Mouse (Mus musculus): ENCODE results near the gene Akr1c14. TPM values are rescaled to one million over a fixed set of nuclear protein-coding genes. Genes with fewer than 3 reads are reported as not detected.

The Akr1c14 gene
- polyA plus RNA-seq (2015; fragmentation: Nextera tagmentation; extraction: Ambion mirVana): 0.24 and 0.39 TPM in 2 replicates

DNA sequence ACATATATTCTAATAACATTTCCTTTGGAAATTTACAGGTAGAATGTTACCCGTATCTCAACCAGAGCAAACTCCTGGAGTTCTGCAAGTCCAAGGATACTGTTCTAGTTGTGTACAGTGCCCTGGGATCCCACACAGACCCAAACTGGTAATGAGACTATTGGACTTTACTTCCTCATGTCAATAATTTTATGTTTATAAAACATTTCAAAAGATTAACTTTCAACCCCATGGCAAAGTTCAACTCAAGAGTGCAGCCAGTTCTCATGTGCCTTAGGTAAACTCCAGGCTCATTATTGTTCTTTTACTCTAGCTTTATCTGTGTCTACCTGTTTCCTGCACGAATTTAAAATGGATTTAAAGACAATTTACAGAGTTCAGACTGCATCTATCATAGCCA lies at the start of gene Akr1c14:
TSS of gene Akr1c14 (plus strand) at position 293 of the 400 bp plus-strand sequence.
- no peak for ATAC-seq
- Histone ChIP-seq H3K4me3 (replicated peaks) (no peak within 1 kb of the TSS), H3K36me3 (no peaks in the 10 kb centered on the region), H3K9ac (replicated peaks) (no peak within 1 kb of the TSS), H3K27me3 (no peaks in the 10 kb centered on the region), H3K4me1 (replicated peaks) (no peaks in the 10 kb centered on the region), H3K4me2 (replicated peaks) (no peak within 1 kb of the TSS), H3K9me3 (no peaks in the 10 kb centered on the region), H3K27ac (no peak within 1 kb of the TSS)
- 59% methylated on average over 2 of the region's 2 CpGs for WGBS

DNA sequence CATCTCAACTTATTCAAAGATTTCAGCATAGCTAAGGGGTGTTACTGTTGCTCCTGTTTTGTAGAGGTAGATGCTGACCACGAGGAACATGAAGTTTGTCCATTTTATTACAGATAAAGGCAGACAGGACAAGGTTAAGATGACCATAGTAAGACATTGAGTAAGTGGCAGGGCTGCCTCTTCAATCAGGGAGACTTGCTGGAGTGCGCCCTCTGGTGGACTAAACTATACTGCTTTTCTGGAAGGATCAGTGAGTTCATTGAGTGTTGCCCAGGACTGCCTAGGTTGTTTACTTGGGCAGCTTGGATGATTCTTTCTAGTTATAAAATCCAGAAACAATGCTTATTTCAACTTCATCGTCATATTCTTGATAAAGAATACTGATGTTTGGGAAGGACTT lies 47.1 kb upstream of the Akr1c14 start:
- no peaks in the 10 kb centered on the region for H3K27me3 ChIP-seq
- H3K9ac ChIP-seq (replicated peaks): no peak overlapping the region
- no peak overlapping the region for H3K27ac ChIP-seq
- 18% methylated on average over 3 of the region's 3 CpGs for WGBS
- no peaks in the 10 kb centered on the region for H3K36me3 ChIP-seq
- no peaks in the 10 kb centered on the region for H3K9me3 ChIP-seq
- ATAC-seq: peak; percentile 68; the same call in 1 of the 2 replicates
- no peak overlapping the region for H3K4me3 ChIP-seq (replicated peaks)
- no peak overlapping the region for H3K4me2 ChIP-seq (replicated peaks)
- H3K4me1 ChIP-seq (replicated peaks): no peaks in the 10 kb centered on the region

DNA sequence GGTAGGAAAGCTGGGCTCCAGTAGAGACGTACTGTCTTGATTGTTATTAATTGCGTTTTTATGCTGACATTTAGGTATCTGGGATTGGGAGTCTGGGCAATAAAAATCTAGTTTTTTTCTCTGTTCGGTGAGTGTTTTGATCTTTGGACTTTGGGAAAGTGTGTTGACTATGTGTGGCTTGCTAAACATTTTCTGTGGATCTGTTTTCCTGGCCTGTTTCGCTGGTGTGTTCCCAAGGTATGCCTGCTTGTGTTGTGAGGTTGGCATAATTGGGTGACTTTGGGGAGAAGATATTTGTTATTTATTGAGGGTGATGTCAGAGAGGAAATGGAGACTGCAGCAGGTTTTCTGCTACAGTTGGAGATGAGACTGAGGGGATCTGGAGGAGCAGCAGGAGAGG lies 38.0 kb upstream of the Akr1c14 start:
- H3K9ac ChIP-seq (replicated peaks): no peak overlapping the region
- H3K27me3 ChIP-seq: no peaks in the 10 kb centered on the region
- H3K4me1 ChIP-seq (replicated peaks): no peaks in the 10 kb centered on the region
- ATAC-seq: no peak
- H3K36me3 ChIP-seq: no peaks in the 10 kb centered on the region
- H3K4me3 ChIP-seq (replicated peaks): no peak overlapping the region
- no peaks in the 10 kb centered on the region for H3K9me3 ChIP-seq
- WGBS: 87% methylated on average over 4 of the region's 4 CpGs
- no peak overlapping the region for H3K4me2 ChIP-seq (replicated peaks)
- no peak overlapping the region for H3K27ac ChIP-seq

DNA sequence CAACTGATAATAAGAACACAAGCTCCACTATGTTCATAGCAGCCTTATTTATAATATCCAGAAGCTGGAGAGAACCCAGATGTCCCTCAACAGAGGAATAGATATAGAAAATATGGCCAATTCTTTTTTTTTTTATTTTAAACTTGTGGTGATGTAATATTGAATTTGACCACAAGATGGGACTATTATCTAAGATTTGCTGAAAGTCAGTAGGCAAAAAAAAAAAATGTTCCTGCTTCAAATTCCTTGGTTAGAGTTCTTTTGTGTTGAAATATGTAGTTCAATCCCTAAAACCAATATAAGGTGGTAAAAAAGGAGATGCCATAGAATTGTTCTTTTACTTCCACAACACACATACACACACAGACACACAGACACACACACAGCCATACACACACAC lies 35.0 kb upstream of the Akr1c14 start:
- Histone ChIP-seq H3K4me1 (replicated peaks) (no peaks in the 10 kb centered on the region), H3K4me3 (replicated peaks) (no peak overlapping the region), H3K36me3 (no peaks in the 10 kb centered on the region), H3K27ac (no peak overlapping the region), H3K27me3 (no peaks in the 10 kb centered on the region), H3K9ac (replicated peaks) (no peak overlapping the region), H3K4me2 (replicated peaks) (no peak overlapping the region), H3K9me3 (no peaks in the 10 kb centered on the region)
- ATAC-seq: no peak

DNA sequence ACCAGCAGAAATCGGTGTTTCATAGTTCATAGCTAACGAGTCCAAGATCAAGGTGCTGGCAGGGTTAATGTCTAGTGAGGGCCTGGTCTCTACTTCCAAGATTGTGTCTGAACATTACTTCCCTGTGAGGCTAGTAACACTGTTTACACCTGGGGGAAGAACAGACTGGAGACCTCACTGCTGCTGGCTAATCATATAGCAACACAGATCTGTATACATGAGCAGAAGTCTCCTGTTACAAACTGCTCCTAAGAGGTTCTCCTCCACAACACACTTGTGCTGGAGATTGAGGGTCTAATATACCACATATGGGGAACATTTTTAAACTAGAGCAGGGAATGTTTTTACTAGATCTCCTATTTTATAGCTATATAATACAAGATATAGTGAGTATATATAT lies 18.9 kb upstream of the Akr1c14 start:
- no peaks in the 10 kb centered on the region for H3K9me3 ChIP-seq
- H3K27ac ChIP-seq: no peak overlapping the region
- no peaks in the 10 kb centered on the region for H3K27me3 ChIP-seq
- no peak for ATAC-seq
- no peaks in the 10 kb centered on the region for H3K36me3 ChIP-seq
- no peak overlapping the region for H3K9ac ChIP-seq (replicated peaks)
- 97% methylated on average over 2 of the region's 2 CpGs for WGBS
- H3K4me2 ChIP-seq (replicated peaks): no peak overlapping the region
- no peak overlapping the region for H3K4me3 ChIP-seq (replicated peaks)
- H3K4me1 ChIP-seq (replicated peaks): no peaks in the 10 kb centered on the region

DNA sequence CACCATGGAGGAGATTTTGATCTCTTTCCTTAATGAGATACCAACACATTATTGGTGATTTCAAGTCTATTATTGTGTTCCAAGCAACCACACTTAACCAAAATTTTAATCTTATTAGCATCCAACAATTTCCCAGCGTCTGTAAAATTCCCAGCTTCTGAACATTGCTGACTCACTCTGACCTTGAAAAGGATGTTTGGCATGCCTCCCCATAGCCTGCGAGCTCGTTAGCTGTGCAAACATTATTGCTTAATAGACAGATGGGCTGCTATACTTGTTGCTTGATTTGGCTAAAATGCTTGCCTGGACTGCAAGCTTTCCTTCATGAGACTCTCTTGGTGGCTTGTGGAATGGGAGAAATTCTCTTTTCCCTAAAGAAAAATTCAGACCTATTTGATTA lies 16.3 kb upstream of the Akr1c14 start:
- Histone ChIP-seq H3K9ac (replicated peaks) (no peak overlapping the region), H3K36me3 (no peaks in the 10 kb centered on the region), H3K27ac (no peak overlapping the region), H3K4me2 (replicated peaks) (no peak overlapping the region), H3K4me1 (replicated peaks) (no peaks in the 10 kb centered on the region), H3K9me3 (no peaks in the 10 kb centered on the region), H3K27me3 (no peaks in the 10 kb centered on the region), H3K4me3 (replicated peaks) (no peak overlapping the region)
- 74% methylated on average over 3 of the region's 3 CpGs for WGBS
- ATAC-seq: no peak

DNA sequence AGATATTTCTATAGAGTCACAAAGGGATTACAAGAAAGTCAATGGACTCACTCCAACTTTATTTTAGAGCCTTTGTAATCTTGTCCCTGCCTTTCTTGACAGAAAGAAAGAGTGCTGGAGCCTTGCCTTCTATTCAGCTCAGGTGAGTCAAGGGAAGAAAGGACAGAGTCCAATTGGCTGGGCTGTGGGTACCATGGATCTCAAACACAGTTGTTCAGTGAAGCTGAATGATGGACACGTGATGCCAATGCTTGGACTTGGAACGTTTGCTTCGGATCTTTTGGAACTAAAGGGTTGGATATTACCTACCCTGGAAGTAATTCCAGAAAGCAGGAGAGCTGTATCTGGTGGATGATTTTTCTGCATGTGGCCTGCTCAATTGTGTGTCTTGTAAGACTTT lies 13.8 kb upstream of the Akr1c14 start:
- Histone ChIP-seq H3K27ac (no peak overlapping the region), H3K4me3 (replicated peaks) (no peak overlapping the region), H3K27me3 (no peaks in the 10 kb centered on the region), H3K9ac (replicated peaks) (no peak overlapping the region), H3K4me1 (replicated peaks) (no peaks in the 10 kb centered on the region), H3K36me3 (no peaks in the 10 kb centered on the region), H3K9me3 (no peaks in the 10 kb centered on the region), H3K4me2 (replicated peaks) (no peak overlapping the region)
- WGBS: 89% methylated on average over 3 of the region's 3 CpGs
- ATAC-seq: no peak

DNA sequence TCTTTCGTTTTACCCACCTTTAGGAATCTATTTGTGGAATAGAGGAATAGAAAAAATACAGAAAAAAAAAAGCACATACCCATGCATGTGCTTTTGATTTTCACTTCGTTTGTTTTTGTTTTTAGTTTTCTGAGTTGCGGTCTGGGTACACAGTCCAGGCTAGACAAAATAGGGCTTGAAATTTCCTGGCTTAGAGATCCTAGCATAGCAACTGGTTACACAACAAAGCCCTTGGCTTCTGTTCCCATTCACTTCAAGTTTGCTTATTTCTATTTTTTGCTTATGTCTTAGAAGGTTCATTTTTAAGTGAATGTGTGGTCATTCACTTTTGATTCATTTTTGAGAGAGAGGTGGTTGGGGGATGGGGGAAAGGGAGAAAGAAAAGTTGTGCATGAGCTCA lies 2.7 kb upstream of the Akr1c14 start:
- Histone ChIP-seq H3K9me3 (no peaks in the 10 kb centered on the region), H3K36me3 (no peaks in the 10 kb centered on the region), H3K4me2 (replicated peaks) (no peak overlapping the region), H3K9ac (replicated peaks) (no peak overlapping the region), H3K27ac (no peak overlapping the region), H3K27me3 (no peaks in the 10 kb centered on the region), H3K4me3 (replicated peaks) (no peak overlapping the region), H3K4me1 (replicated peaks) (no peaks in the 10 kb centered on the region)
- ATAC-seq: no peak
- 87% methylated on average over 3 of the region's 3 CpGs for WGBS

DNA sequence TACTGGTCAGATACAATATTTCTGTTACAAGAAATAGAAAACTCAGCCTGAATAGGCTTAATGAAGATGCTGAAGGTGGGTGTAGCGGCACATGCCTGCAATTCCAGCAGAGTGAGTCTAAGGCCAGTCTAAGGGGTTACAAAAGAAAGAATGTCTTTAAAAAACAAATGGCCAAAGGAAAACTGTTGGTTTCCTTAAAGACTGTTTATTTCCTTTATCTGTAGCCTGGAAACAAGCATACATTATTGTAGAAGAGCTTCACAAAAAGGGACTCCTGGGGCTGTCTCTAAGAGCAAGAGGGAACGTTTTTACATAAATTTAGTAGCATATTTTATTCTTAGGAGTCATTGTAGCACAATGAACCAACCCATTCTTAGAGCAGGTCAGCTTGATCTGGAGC lies 2.0 kb upstream of the Akr1c14 start:
- no peak overlapping the region for H3K27ac ChIP-seq
- H3K4me3 ChIP-seq (replicated peaks): no peak overlapping the region
- 23% methylated on average over 2 of the region's 2 CpGs for WGBS
- no peaks in the 10 kb centered on the region for H3K9me3 ChIP-seq
- H3K36me3 ChIP-seq: no peaks in the 10 kb centered on the region
- H3K4me1 ChIP-seq (replicated peaks): no peaks in the 10 kb centered on the region
- ATAC-seq: no peak
- no peaks in the 10 kb centered on the region for H3K27me3 ChIP-seq
- no peak overlapping the region for H3K4me2 ChIP-seq (replicated peaks)
- H3K9ac ChIP-seq (replicated peaks): no peak overlapping the region

DNA sequence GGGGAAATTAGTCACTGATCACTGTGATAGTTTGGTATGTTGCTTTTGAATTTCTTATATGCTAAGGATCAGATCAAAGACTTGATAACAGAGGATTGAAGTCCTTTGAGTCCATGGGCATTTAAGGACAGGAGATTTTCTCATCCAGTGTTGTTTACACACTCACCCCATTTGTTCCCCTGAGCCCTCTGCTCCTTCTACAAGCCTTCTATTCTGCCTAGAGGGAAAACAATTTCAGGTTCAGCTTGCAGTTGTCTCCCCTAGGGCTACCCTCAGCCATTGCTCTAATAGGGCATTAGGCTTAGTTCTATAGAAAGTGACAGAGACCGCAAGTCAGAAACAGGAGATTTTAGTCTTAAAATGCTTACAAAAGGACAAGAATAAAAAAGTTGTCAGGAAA lies 585 bp upstream of the Akr1c14 start:
- 82% methylated on average over 1 of the region's 1 CpGs for WGBS

DNA sequence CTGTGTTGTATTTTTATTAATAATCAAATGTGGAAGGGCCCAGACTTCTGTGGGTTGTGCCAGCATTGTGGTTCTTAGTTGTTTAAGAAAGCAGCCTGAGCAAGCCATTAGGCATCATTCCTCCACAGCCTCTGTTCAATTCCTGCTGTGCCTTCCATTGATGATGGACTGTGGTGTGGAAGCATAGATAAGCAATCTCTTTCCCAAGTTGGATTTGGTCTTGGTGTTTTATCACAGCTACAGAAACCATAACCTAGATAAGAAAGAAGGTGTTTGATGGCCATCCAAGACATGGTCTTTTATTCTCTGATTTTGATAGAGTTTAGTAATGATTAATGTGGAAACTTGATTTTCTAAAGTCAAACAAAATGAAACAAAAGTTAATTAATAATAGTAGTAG lies 844 bp downstream of the Akr1c14 start:
- H3K36me3 ChIP-seq: no peaks in the 10 kb centered on the region
- no peaks in the 10 kb centered on the region for H3K4me1 ChIP-seq (replicated peaks)
- no peak overlapping the region for H3K4me3 ChIP-seq (replicated peaks)
- no peak overlapping the region for H3K27ac ChIP-seq
- H3K9me3 ChIP-seq: no peaks in the 10 kb centered on the region
- no peak for ATAC-seq
- no peaks in the 10 kb centered on the region for H3K27me3 ChIP-seq
- H3K4me2 ChIP-seq (replicated peaks): no peak overlapping the region
- H3K9ac ChIP-seq (replicated peaks): no peak overlapping the region

More for the DNA sequence above, 585 bp upstream of the Akr1c14 start:
- H3K4me2 ChIP-seq (replicated peaks): no peak overlapping the region
- H3K9ac ChIP-seq (replicated peaks): no peak overlapping the region
- no peaks in the 10 kb centered on the region for H3K27me3 ChIP-seq
- no peak overlapping the region for H3K27ac ChIP-seq
- H3K4me3 ChIP-seq (replicated peaks): no peak overlapping the region
- ATAC-seq: no peak
- no peaks in the 10 kb centered on the region for H3K4me1 ChIP-seq (replicated peaks)
- H3K9me3 ChIP-seq: no peaks in the 10 kb centered on the region
- H3K36me3 ChIP-seq: no peaks in the 10 kb centered on the region

DNA sequence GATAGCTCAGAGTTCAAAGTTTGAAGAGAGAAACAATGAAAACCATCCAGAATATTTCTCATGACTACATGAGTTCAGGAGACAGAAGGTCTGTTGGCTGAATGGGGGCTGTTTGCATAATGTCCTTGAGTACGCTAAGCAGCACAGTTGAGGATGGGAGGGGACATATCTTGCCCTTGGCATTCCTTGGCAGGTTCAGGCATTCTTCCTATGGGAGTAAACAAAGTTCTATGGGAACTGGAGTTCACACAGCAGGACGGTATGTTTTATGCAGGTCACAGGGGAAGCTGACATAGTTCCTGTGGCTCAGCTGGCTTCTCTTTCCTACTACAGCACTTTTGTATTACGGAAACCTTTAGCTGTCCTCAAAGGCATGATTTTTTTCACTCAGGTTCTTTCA lies 6.6 kb downstream of the Akr1c14 start:
- ATAC-seq: no peak
- 83% methylated on average over 3 of the region's 3 CpGs for WGBS
- H3K4me2 ChIP-seq (replicated peaks): no peak overlapping the region
- no peaks in the 10 kb centered on the region for H3K27me3 ChIP-seq
- H3K4me1 ChIP-seq (replicated peaks): no peaks in the 10 kb centered on the region
- H3K9ac ChIP-seq (replicated peaks): no peak overlapping the region
- H3K36me3 ChIP-seq: no peaks in the 10 kb centered on the region
- no peak overlapping the region for H3K4me3 ChIP-seq (replicated peaks)
- no peaks in the 10 kb centered on the region for H3K9me3 ChIP-seq
- no peak overlapping the region for H3K27ac ChIP-seq

DNA sequence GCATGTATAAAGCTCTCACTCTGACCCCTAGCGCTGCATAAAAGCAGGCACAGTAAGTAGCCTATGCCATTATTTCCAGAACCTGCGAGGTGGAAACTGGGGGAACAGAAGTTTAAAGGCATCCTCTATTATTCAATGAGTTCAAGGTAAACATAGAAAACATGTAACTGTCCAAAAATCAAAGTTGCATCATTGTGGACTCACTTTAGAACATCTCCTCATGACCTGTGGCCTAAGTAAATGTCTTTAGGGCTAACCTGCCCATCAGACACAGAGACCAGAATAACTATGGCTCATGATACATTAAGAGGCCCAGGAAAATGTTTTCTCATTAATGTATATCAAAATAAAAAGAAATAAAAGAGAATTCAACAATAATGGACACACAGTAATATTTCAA lies 7.4 kb downstream of the Akr1c14 start:
- Histone ChIP-seq H3K27me3 (no peaks in the 10 kb centered on the region), H3K9ac (replicated peaks) (no peak overlapping the region), H3K9me3 (no peaks in the 10 kb centered on the region), H3K4me2 (replicated peaks) (no peak overlapping the region), H3K4me3 (replicated peaks) (no peak overlapping the region), H3K27ac (no peak overlapping the region), H3K4me1 (replicated peaks) (no peaks in the 10 kb centered on the region), H3K36me3 (no peaks in the 10 kb centered on the region)
- ATAC-seq: no peak
- WGBS: 75% methylated on average over 2 of the region's 2 CpGs
